Mouse (Mus musculus) limb, embryonic 15.5 days (tissue): ENCODE results near the gene Gm10912. TPM values are rescaled to one million over a fixed set of nuclear protein-coding genes. Genes with fewer than 3 reads are reported as not detected.
"Not testable (repeated sequence)": the region's sequence is repeated elsewhere in the genome, so short reads cannot be mapped to it uniquely, and the experiment has no call there.

Source experiments
- ATAC-seq: fragments of 200-750 bp; cut with Nextera tagmentation; 2 replicates; pipeline ENCODE4 v1.8.0; 2017; ENCODE audit warnings: low read depth, moderate TSS enrichment; ENCODE audit not compliant: insufficient number of reproducible peaks, low FRiP score, low TSS enrichment
- H3K27ac ChIP-seq: fragments of 300-500 bp; sonication (generic); 2 replicates; pipeline ENCODE4 v1.5.1; 2015; ENCODE audit warnings: moderate library complexity, mild to moderate bottlenecking, inconsistent platforms
- H3K27me3 ChIP-seq: fragments of 300-500 bp; sonication (generic); 2 replicates; pipeline ENCODE4 v1.6.1; 2015; ENCODE audit warnings: inconsistent platforms
- H3K36me3 ChIP-seq: fragments of 300-500 bp; sonication (generic); 2 replicates; pipeline ENCODE4 v1.6.1; 2015; ENCODE audit warnings: inconsistent platforms
- H3K4me1 ChIP-seq: fragments of 300-500 bp; sonication (generic); 2 replicates; pipeline ENCODE4 v1.6.1; 2015; ENCODE audit warnings: inconsistent platforms
- H3K4me2 ChIP-seq: fragments of 300-500 bp; sonication (generic); 2 replicates; pipeline ENCODE4 v1.6.1; 2015; ENCODE audit warnings: mild to moderate bottlenecking, inconsistent platforms
- H3K4me3 ChIP-seq: fragments of 300-500 bp; sonication (generic); 2 replicates; pipeline ENCODE4 v1.5.1; 2015; ENCODE audit warnings: mild to moderate bottlenecking, inconsistent platforms
- H3K9ac ChIP-seq: fragments of 300-500 bp; sonication (generic); 2 replicates; pipeline ENCODE4 v1.6.1; 2015; ENCODE audit warnings: inconsistent platforms
- H3K9me3 ChIP-seq: fragments of 300-500 bp; sonication (generic); 2 replicates; pipeline ENCODE4 v1.6.1; 2016; ENCODE audit warnings: inconsistent platforms
- WGBS: fragments of 180-500 bp; shearing (Covaris S2); methylation state at CpG from one replicate; pipeline ENCODE4 v1.1.7; 2015; 5-methylcytosine and 5-hydroxymethylcytosine counted together
- polyA plus RNA-seq: library from polyadenylated mRNA; unstranded; fragments of >200 nt; fragmentation: Nextera tagmentation; extraction: Ambion mirVana; gene quantifications from 2 replicates; pipeline ENCODE4 v1.2.1, GENCODE M21; 2015

Gene Gm10912
- polyA plus RNA-seq, 1 experiment from 2014 or later, result 0.12 TPM

DNA sequence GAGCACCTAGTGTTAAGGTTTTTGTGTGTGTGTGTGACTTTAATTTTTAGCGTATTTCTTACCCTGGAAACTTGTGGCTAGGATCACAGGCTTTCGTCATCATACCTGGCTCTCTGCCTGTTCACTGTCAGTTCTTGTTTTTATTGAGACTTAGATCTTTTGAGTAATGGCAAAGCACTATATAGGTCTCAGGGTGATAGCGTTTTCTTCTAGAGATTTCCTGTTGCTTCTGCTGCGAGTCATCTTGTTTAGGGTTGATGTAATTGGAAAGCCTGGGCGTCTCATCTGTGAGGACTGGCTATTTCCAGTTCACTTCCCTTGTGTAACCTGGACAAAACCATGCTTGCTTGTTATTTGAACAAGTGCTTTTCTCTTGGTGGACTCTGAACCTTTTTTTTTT lies 24.0 kb upstream of the Gm10912 start:
- no peak overlapping the region for H3K4me3 ChIP-seq
- no peak overlapping the region for H3K9ac ChIP-seq
- no peaks in the 10 kb centered on the region for H3K27me3 ChIP-seq
- no peak for ATAC-seq
- H3K27ac ChIP-seq, result no peak overlapping the region
- H3K4me1 ChIP-seq, result no peaks in the 10 kb centered on the region
- WGBS, result 61% methylated on average over 5 of the region's 5 CpGs
- peaks cover 44% of the 10 kb centered on the region for H3K36me3 ChIP-seq
- no peak overlapping the region for H3K4me2 ChIP-seq
- H3K9me3 ChIP-seq, result no peaks in the 10 kb centered on the region

DNA sequence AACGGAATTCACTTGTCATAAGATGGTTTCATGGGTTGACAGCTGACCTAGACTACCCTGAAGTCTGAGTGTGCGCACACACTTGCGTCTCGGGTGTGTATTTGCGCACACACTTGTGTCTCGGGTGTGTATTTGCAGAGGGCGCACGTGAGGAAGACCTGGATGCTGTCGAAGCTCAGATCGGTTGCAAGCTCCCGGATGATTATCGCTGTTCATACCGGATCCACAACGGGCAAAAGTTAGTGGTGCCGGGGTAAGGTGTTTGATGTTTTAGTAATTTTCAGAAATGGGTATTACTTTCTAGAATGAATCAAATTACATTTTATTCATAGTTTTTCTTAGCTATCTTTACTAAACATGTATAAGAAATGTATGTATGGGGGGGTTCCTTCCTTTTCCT lies 22.9 kb upstream of the Gm10912 start:
- WGBS, result 94% methylated on average over 15 of the region's 15 CpGs
- no peaks in the 10 kb centered on the region for H3K4me1 ChIP-seq
- no peak for ATAC-seq
- H3K4me3 ChIP-seq, result no peak overlapping the region
- no peak overlapping the region for H3K9ac ChIP-seq
- H3K36me3 ChIP-seq, result peaks cover 40% of the 10 kb centered on the region
- no peaks in the 10 kb centered on the region for H3K27me3 ChIP-seq
- no peaks in the 10 kb centered on the region for H3K9me3 ChIP-seq
- H3K27ac ChIP-seq, result no peak overlapping the region
- no peak overlapping the region for H3K4me2 ChIP-seq

- Histone ChIP-seq H3K27ac (no peak overlapping the region), H3K9me3 (no peaks in the 10 kb centered on the region), H3K4me2 (no peak overlapping the region), H3K4me3 (no peak overlapping the region), H3K27me3 (no peaks in the 10 kb centered on the region), H3K4me1 (no peaks in the 10 kb centered on the region), H3K36me3 (peaks cover 47% of the 10 kb centered on the region), H3K9ac (no peak overlapping the region)
- 50% methylated on average over 5 of the region's 5 CpGs for WGBS
- no peak for ATAC-seq
These were observed 21.8 kb upstream of the Gm10912 start for GRCm38 (mm10) chr2:104043624-104044478.

- H3K36me3 ChIP-seq, result peaks cover 42% of the 10 kb centered on the region
- no peak overlapping the region for H3K4me3 ChIP-seq
- H3K9me3 ChIP-seq, result no peaks in the 10 kb centered on the region
- H3K4me2 ChIP-seq, result no peak overlapping the region
- H3K9ac ChIP-seq, result no peak overlapping the region
- WGBS, result 86% methylated on average over 1 of the region's 1 CpGs
- no peak overlapping the region for H3K27ac ChIP-seq
- ATAC-seq, result no peak
- no peaks in the 10 kb centered on the region for H3K4me1 ChIP-seq
- H3K27me3 ChIP-seq, result no peaks in the 10 kb centered on the region
These were observed 21.0 kb upstream of the Gm10912 start for GRCm38 (mm10) chr2:104044479-104045080.

- H3K27me3 ChIP-seq, result no peaks in the 10 kb centered on the region
- no peak overlapping the region for H3K9ac ChIP-seq
- peaks cover 47% of the 10 kb centered on the region for H3K36me3 ChIP-seq
- no peaks in the 10 kb centered on the region for H3K9me3 ChIP-seq
- no peaks in the 10 kb centered on the region for H3K4me1 ChIP-seq
- H3K4me3 ChIP-seq, result no peak overlapping the region
- WGBS, result 86% methylated on average over 1 of the region's 1 CpGs
- H3K4me2 ChIP-seq, result no peak overlapping the region
- no peak for ATAC-seq
- H3K27ac ChIP-seq, result no peak overlapping the region
These were observed 7.2 kb upstream of the Gm10912 start for GRCm38 (mm10) chr2:104058381-104058780.

DNA sequence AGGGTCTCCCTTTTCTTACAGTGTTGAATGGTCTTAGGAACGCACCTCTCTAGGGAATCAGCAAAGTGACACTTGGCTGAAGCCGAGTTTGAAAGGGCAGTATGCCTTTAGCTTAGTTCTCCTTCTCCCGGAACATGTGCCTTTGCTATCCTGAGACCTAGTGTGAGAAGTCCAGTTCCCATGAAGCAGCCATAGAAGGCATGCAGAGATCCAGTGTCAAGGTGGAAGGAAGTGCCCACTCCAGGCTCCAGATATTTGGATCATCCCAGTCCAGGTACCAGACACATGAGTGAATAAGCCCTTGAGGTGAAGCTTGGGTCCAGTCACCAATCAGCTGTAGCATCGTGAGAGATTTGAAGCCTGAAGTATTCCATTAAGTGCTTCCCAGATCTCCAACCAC lies 6.7 kb upstream of the Gm10912 start:
- WGBS, result 94% methylated on average over 4 of the region's 4 CpGs

DNA sequence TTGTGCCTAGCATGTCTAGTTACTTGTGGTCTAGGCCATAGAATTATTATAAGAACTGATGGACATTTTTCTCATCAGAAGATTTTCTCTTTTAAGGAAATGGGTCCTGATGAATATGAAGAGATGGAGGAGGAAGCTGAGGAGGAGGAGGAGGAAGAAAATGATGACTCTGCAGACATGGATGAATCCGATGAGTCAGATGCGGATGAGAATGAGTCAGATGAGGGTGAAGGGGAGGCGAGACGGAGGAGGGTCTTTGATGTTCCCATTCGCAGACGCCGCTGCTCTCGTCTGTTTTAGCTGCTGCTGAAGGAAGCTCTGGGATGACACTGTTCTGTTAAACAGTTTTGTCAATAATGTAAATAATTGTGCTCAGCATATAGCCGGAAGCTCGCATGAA lies 5.8 kb upstream of the Gm10912 start:
- H3K4me2 ChIP-seq, result no peak overlapping the region
- H3K27me3 ChIP-seq, result no peaks in the 10 kb centered on the region
- no peak overlapping the region for H3K4me3 ChIP-seq
- H3K27ac ChIP-seq, result no peak overlapping the region
- 77% methylated on average over 10 of the region's 10 CpGs for WGBS
- peaks cover 34% of the 10 kb centered on the region for H3K36me3 ChIP-seq
- H3K4me1 ChIP-seq, result no peaks in the 10 kb centered on the region
- no peak overlapping the region for H3K9ac ChIP-seq
- no peak for ATAC-seq
- H3K9me3 ChIP-seq, result no peaks in the 10 kb centered on the region

More for the DNA sequence above, 6.7 kb upstream of the Gm10912 start:
- Histone ChIP-seq H3K27ac (no peak overlapping the region), H3K36me3 (peaks cover 43% of the 10 kb centered on the region), H3K4me3 (no peak overlapping the region), H3K27me3 (no peaks in the 10 kb centered on the region), H3K4me2 (no peak overlapping the region), H3K9me3 (no peaks in the 10 kb centered on the region), H3K4me1 (no peaks in the 10 kb centered on the region), H3K9ac (no peak overlapping the region)
- no peak for ATAC-seq

DNA sequence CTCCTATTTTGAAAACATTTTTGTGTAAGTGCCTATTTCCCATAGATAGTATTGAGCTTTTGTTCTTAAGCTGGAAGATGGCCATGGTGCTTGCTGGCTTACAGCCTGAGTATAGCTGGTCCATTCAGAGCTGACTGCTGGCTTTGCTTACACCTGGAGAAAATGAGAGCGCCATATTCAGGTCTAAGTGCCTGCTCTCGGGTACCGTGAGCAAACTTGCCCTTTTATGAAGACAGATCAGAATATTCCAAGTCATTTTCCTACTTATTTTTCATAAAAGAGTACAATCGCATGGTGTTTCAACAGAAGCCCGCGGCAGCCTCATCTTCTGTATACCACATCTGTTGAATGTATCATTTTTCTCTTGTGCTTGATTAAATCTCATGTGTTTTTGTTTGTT lies 4.6 kb upstream of the Gm10912 start:
- WGBS, result 94% methylated on average over 6 of the region's 6 CpGs
- H3K4me1 ChIP-seq, result no peaks in the 10 kb centered on the region
- H3K9ac ChIP-seq, result no peak overlapping the region
- H3K36me3 ChIP-seq, result peaks cover 27% of the 10 kb centered on the region
- no peak overlapping the region for H3K4me3 ChIP-seq
- no peak overlapping the region for H3K4me2 ChIP-seq
- no peaks in the 10 kb centered on the region for H3K9me3 ChIP-seq
- H3K27me3 ChIP-seq, result no peaks in the 10 kb centered on the region
- no peak overlapping the region for H3K27ac ChIP-seq
- no peak for ATAC-seq

- Histone ChIP-seq H3K36me3 (peaks cover 27% of the 10 kb centered on the region), H3K27me3 (no peaks in the 10 kb centered on the region), H3K4me1 (no peaks in the 10 kb centered on the region), H3K9me3 (no peaks in the 10 kb centered on the region), H3K4me2 (no peak overlapping the region), H3K27ac (no peak overlapping the region), H3K4me3 (no peak overlapping the region), H3K9ac (no peak overlapping the region)
- ATAC-seq, result no peak
These were observed 3.0 kb upstream of the Gm10912 start for GRCm38 (mm10) chr2:104062665-104063064.

- no peak overlapping the region for H3K4me2 ChIP-seq
- H3K9me3 ChIP-seq, result no peaks in the 10 kb centered on the region
- H3K4me3 ChIP-seq, result no peak overlapping the region
- no peaks in the 10 kb centered on the region for H3K27me3 ChIP-seq
- H3K27ac ChIP-seq, result no peak overlapping the region
- 76% methylated on average over 2 of the region's 2 CpGs for WGBS
- no peak overlapping the region for H3K9ac ChIP-seq
- H3K36me3 ChIP-seq, result peaks cover 20% of the 10 kb centered on the region
- H3K4me1 ChIP-seq, result no peaks in the 10 kb centered on the region
- no peak for ATAC-seq
These were observed 1.5 kb upstream of the Gm10912 start for GRCm38 (mm10) chr2:104064152-104064551.

DNA sequence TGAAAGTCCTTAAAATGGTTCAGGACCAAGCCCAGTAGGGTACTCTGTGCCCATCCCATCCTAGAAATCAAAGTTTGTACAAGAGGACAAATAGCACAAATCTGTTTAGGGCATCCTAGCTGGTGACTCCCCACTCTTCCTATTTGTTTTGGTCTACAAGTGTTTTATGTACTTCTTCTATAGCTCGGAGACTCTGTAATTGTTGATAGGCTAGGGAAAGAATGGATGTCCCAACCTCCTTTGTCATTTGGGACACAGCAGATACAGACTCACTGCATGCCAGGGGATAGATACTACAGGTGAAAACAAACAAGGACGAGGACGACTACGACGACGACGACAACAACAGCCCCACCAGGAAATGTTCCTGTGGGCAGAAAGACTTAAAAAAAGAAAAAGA lies 2.8 kb downstream of the Gm10912 start, which contains the start of gene Gm10799:
Gm10799 (minus strand) TSS at position 101 of the 400 bp plus-strand sequence.
- not testable (repeated sequence) for H3K4me2 ChIP-seq, ATAC-seq, H3K27ac ChIP-seq, H3K4me1 ChIP-seq, H3K9ac ChIP-seq, H3K4me3 ChIP-seq, H3K27me3 ChIP-seq, H3K36me3 ChIP-seq, H3K9me3 ChIP-seq
- 77% methylated on average over 7 of the region's 7 CpGs for WGBS

DNA sequence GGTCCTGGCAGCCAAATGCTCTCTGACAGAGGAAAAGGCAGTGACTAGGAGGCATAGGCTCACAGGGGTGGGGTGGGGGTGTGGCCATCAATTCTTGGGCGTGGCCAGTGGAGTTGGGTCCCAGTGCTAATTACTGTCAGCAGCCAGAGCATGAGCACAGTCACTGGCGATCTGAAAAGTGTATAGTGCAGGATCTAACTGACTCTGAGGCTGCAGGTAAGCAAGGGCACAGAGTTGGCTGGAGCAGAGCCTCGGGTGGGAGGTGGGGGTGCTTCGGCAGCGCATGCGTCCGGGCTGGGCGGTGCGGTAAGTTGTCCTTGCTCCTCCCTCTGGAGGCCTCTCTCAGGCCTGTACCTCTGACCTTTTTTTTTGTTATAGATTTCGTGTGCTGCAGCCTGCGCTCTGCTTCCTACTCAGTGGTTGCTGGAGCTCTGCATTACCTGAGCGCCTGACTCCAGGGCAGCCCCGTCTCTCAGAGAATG lies 4.1 kb downstream of the Gm10912 start, which contains the start of gene Cd59b:
Cd59b (plus strand) TSS at position 146 of the 482 bp plus-strand sequence.
- H3K4me1 ChIP-seq, result peaks cover 6% of the 10 kb centered on the region; the same call in 1 of the 2 replicates
- peak within 1 kb of the TSS; percentile 61 for H3K4me2 ChIP-seq
- ATAC-seq, result peak; percentile 75; the same call in 1 of the 2 replicates
- peak within 1 kb of the TSS; percentile 79; the same call in 1 of the 2 replicates for H3K27ac ChIP-seq
- no peaks in the 10 kb centered on the region for H3K27me3 ChIP-seq
- WGBS, result 7% methylated on average over 13 of the region's 13 CpGs
- peak within 1 kb of the TSS; percentile 45 for H3K4me3 ChIP-seq
- H3K9ac ChIP-seq, result peak within 1 kb of the TSS; percentile 31; the same call in 1 of the 2 replicates
- 0 out of 2 replicates have a peak, but pooled peaks cover 3% of the 10 kb centered on the region for H3K36me3 ChIP-seq
- peaks cover 4% of the 10 kb centered on the region; the same call in 1 of the 2 replicates for H3K9me3 ChIP-seq
